Mouse (Mus musculus) gonadal fat pad, adult 2 months (tissue): ENCODE data around the gene Tnfrsf4. TPM values are rescaled to one million over a fixed set of nuclear protein-coding genes. Genes with fewer than 3 reads are reported as not detected.

ENCODE experiments used
- DNase-seq: peaks from one replicate; pipeline ENCODE4 v3.0.0-alpha.2; 2012; ENCODE audit warnings: low read depth
- polyA plus RNA-seq: library from polyadenylated mRNA; depleted of rRNA; stranded (reverse); fragments of >200 nt; gene quantifications from 2 replicates; pipeline ENCODE4 v1.2.3, GENCODE M21; 2012; rRNA removed

Gene Tnfrsf4
- polyA plus RNA-seq, 1 experiment: 3.8 TPM

GRCm38 (mm10) chr4:156065156-156065894 lies 51.7 kb downstream of the Tnfrsf4 start:
- no peak for DNase-seq

Other genes with a start within 250 kb of the Tnfrsf4 start
- gene Vwa1, start 239.1 kb upstream of the Tnfrsf4 start, polyA plus RNA-seq: 21.2 and 28.0 TPM in 2 replicates
- 2.4 and 4.7 TPM in 2 replicates for gene Tmem88b, start 228.0 kb upstream of the Tnfrsf4 start, polyA plus RNA-seq
- 1.9 and 2.6 TPM in 2 replicates for gene Ankrd65, start 223.4 kb upstream of the Tnfrsf4 start, polyA plus RNA-seq
- gene Mrpl20, start 211.0 kb upstream of the Tnfrsf4 start, polyA plus RNA-seq: 71.2 and 101 TPM in 2 replicates
- gene Ccnl2, start 201.4 kb upstream of the Tnfrsf4 start, polyA plus RNA-seq: 63.7 and 69.3 TPM in 2 replicates
- gene Aurkaip1, start 182.6 kb upstream of the Tnfrsf4 start, polyA plus RNA-seq: 122 and 145 TPM in 2 replicates
- gene Mxra8, start 174.2 kb upstream of the Tnfrsf4 start, polyA plus RNA-seq: 156 and 190 TPM in 2 replicates
- 124 and 139 TPM in 2 replicates for gene Dvl1, start 166.4 kb upstream of the Tnfrsf4 start, polyA plus RNA-seq
- gene Tas1r3, start 150.5 kb upstream of the Tnfrsf4 start, polyA plus RNA-seq: 0.34 and 0.43 TPM in 2 replicates
- gene Cptp, start 144.4 kb upstream of the Tnfrsf4 start, polyA plus RNA-seq: 30.8 and 31.0 TPM in 2 replicates
- gene Ints11, start 144.3 kb upstream of the Tnfrsf4 start, polyA plus RNA-seq: 33.7 and 36.5 TPM in 2 replicates
- 44.0 and 49.9 TPM in 2 replicates for gene Pusl1, start 122.1 kb upstream of the Tnfrsf4 start, polyA plus RNA-seq
- gene Acap3, start 122.0 kb upstream of the Tnfrsf4 start, polyA plus RNA-seq: 27.7 and 28.2 TPM in 2 replicates
- gene Ube2j2, start 70.0 kb upstream of the Tnfrsf4 start, polyA plus RNA-seq: 47.7 and 53.3 TPM in 2 replicates
- gene C1qtnf12, start 51.5 kb upstream of the Tnfrsf4 start, polyA plus RNA-seq: 131 and 135 TPM in 2 replicates
- 8.8 and 9.6 TPM in 2 replicates for gene B3galt6, start 21.2 kb upstream of the Tnfrsf4 start, polyA plus RNA-seq
- gene Sdf4, start 21.0 kb upstream of the Tnfrsf4 start, polyA plus RNA-seq: 119 and 131 TPM in 2 replicates
- gene Tnfrsf18, start 12.3 kb downstream of the Tnfrsf4 start, polyA plus RNA-seq: 3.5 and 3.6 TPM in 2 replicates
- gene Ttll10, start 45.6 kb downstream of the Tnfrsf4 start, polyA plus RNA-seq: 17.0 and 21.7 TPM in 2 replicates
- 23.5 and 23.8 TPM in 2 replicates for gene 9430015G10Rik, start 96.1 kb downstream of the Tnfrsf4 start, polyA plus RNA-seq
- gene Rnf223, start 116.7 kb downstream of the Tnfrsf4 start, polyA plus RNA-seq: 0.58 and 0.86 TPM in 2 replicates
- gene Agrn, start 183.6 kb downstream of the Tnfrsf4 start, polyA plus RNA-seq: 71.1 and 73.9 TPM in 2 replicates
- 10.5 and 11.0 TPM in 2 replicates for gene Isg15, start 187.0 kb downstream of the Tnfrsf4 start, polyA plus RNA-seq
- 3.5 and 6.4 TPM in 2 replicates for gene AW011738, start 189.5 kb downstream of the Tnfrsf4 start, polyA plus RNA-seq
- 0.55 and 0.75 TPM in 2 replicates for gene Perm1, start 202.0 kb downstream of the Tnfrsf4 start, polyA plus RNA-seq
- 37.5 and 39.1 TPM in 2 replicates for gene Plekhn1, start 221.0 kb downstream of the Tnfrsf4 start, polyA plus RNA-seq
- gene Noc2l, start 222.2 kb downstream of the Tnfrsf4 start, polyA plus RNA-seq: 54.6 and 67.1 TPM in 2 replicates
- gene Samd11, start 241.8 kb downstream of the Tnfrsf4 start, polyA plus RNA-seq: 0.47 and 2.2 TPM in 2 replicates